Mouse (Mus musculus) neural tube, embryonic 14.5 days (tissue): ENCODE measurements around the gene Lancl1. TPM values are rescaled to one million over a fixed set of nuclear protein-coding genes. Genes with fewer than 3 reads are reported as not detected.

ENCODE experiments used
- ATAC-seq: fragments of 200-750 bp; cut with Nextera tagmentation; 2 replicates; pipeline ENCODE4 v1.8.0; 2017; ENCODE audit warnings: low read depth, mild to moderate bottlenecking, moderate TSS enrichment, moderate library complexity
- H3K27ac ChIP-seq: fragments of 300-500 bp; sonication (generic); 2 replicates; pipeline ENCODE4 v1.5.1; 2014; ENCODE audit warnings: low read depth, mild to moderate bottlenecking, control low read depth, low read length, moderate library complexity, mixed read lengths
- H3K27me3 ChIP-seq: fragments of 300-500 bp; sonication (generic); 2 replicates; pipeline ENCODE4 v1.6.1; 2014; ENCODE audit warnings: low read length; ENCODE audit not compliant: control insufficient read depth, insufficient read depth
- H3K36me3 ChIP-seq: fragments of 300-500 bp; sonication (generic); 2 replicates; pipeline ENCODE4 v1.6.1; 2014; ENCODE audit warnings: low read length, mixed read lengths; ENCODE audit not compliant: control insufficient read depth, insufficient read depth
- H3K4me1 ChIP-seq: fragments of 300-500 bp; sonication (generic); 2 replicates; pipeline ENCODE4 v1.6.1; 2014; ENCODE audit warnings: low read length; ENCODE audit not compliant: control insufficient read depth, insufficient read depth
- H3K4me2 ChIP-seq: fragments of 300-500 bp; sonication (generic); 2 replicates; pipeline ENCODE4 v1.6.1; 2014; ENCODE audit warnings: mild to moderate bottlenecking, low read depth, low read length, control low read depth
- H3K4me3 ChIP-seq: fragments of 300-500 bp; sonication (generic); 2 replicates; pipeline ENCODE4 v1.5.1; 2014; ENCODE audit warnings: low read depth, low read length, control low read depth, mixed read lengths
- H3K9ac ChIP-seq: fragments of 300-500 bp; sonication (generic); replicated peaks from 2 replicates; pipeline ENCODE4 v1.6.1; 2014; ENCODE audit warnings: low read depth, mild to moderate bottlenecking, control low read depth, low read length, mixed read lengths
- H3K9me3 ChIP-seq: fragments of 300-500 bp; sonication (generic); 2 replicates; pipeline ENCODE4 v1.6.1; 2016; ENCODE audit warnings: low read length; ENCODE audit not compliant: control insufficient read depth
- WGBS: fragments of 180-500 bp; shearing (Covaris S2); extraction: QIAGEN DNeasy Blood & Tissue Kit; methylation state at CpG from one replicate; pipeline ENCODE4 v1.1.7; 2014; 5-methylcytosine and 5-hydroxymethylcytosine counted together
- polyA plus RNA-seq: library from polyadenylated mRNA; unstranded; fragments of >200 nt; fragmentation: Nextera tagmentation; extraction: Ambion mirVana; gene quantifications from 2 replicates; pipeline ENCODE4 v1.2.1, GENCODE M21; 2014

The Lancl1 gene
- polyA plus RNA-seq, 1 experiment from 2014 or later = 225 TPM

DNA sequence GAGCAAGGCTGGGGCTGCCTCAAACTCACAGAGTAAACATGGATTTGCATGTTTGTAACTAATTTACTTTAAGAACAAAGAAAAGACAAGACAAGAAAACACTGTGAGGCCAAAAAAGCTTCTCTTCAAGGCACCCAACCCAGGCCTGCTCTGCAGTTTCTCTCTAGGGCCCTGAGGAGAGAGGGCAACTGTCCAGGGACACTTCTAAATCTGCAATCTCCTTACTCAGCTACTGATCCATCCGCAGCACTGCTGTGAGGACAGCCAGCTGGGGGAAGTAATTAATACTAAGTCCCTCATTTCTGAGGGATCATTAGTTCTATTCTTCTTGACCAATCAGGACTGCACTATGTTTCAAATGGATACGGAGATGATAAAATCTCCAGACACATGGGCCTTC lies 12.5 kb downstream of the Lancl1 start:
- Histone ChIP-seq H3K4me3 (no peak overlapping the region), H3K9me3 (no peaks in the 10 kb centered on the region), H3K4me2 (no peak overlapping the region), H3K27ac (no peak overlapping the region), H3K4me1 (no peaks in the 10 kb centered on the region), H3K36me3 (peaks cover 16% of the 10 kb centered on the region), H3K27me3 (no peaks in the 10 kb centered on the region), H3K9ac (no peak overlapping the region)
- ATAC-seq = no peak
- WGBS = 69% methylated on average over 2 of the region's 2 CpGs

DNA sequence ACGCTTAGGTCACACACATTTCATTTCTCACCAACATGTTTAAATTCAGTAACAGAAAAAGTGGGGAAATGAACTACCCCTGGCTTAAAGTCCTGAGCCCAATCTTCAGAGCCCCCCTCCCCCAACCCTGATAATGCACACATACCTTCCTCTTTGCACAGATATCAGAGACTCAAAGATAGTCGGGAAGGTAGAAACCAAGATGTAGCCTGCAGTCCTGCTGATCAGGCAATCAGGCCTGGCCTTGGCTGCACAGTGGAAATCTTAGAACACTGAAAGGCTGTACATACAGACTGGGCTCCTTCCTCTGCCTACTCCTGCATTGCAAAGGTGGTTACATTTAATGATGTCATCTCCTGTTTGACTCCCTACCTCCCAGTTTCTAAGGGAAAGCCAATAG lies 15.9 kb downstream of the Lancl1 start:
- H3K27ac ChIP-seq = no peak overlapping the region
- no peaks in the 10 kb centered on the region for H3K4me1 ChIP-seq
- no peak overlapping the region for H3K4me3 ChIP-seq
- peaks cover 24% of the 10 kb centered on the region; the same call in 1 of the 2 replicates for H3K36me3 ChIP-seq
- no peak for ATAC-seq
- no peaks in the 10 kb centered on the region for H3K9me3 ChIP-seq
- H3K4me2 ChIP-seq = no peak overlapping the region
- 95% methylated on average over 2 of the region's 2 CpGs for WGBS
- H3K27me3 ChIP-seq = no peaks in the 10 kb centered on the region
- no peak overlapping the region for H3K9ac ChIP-seq

DNA sequence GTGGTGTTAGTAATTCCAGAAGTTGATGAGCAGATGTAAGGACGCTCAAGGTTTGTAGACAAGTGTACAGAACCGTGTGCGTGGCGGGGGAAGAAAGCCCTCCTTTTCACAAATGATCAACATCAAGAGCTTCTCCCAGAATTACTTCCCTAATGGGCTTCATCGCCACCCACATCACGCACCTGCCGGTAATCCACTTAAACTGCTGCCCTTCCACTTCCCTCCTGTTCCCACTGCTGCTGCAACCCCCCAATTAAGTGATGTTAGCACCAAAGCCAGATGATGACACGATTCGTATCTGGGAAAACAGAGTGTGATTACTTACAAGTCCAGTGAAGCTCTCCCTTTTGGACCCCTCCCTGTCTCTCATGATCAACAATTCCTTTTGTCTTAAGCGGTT lies 16.6 kb downstream of the Lancl1 start:
- no peaks in the 10 kb centered on the region for H3K9me3 ChIP-seq
- no peaks in the 10 kb centered on the region for H3K27me3 ChIP-seq
- H3K9ac ChIP-seq = no peak overlapping the region
- H3K4me1 ChIP-seq = no peaks in the 10 kb centered on the region
- WGBS = 91% methylated on average over 10 of the region's 10 CpGs
- no peak overlapping the region for H3K27ac ChIP-seq
- no peak overlapping the region for H3K4me3 ChIP-seq
- no peak for ATAC-seq
- H3K36me3 ChIP-seq = peaks cover 22% of the 10 kb centered on the region; the same call in 1 of the 2 replicates
- H3K4me2 ChIP-seq = no peak overlapping the region

DNA sequence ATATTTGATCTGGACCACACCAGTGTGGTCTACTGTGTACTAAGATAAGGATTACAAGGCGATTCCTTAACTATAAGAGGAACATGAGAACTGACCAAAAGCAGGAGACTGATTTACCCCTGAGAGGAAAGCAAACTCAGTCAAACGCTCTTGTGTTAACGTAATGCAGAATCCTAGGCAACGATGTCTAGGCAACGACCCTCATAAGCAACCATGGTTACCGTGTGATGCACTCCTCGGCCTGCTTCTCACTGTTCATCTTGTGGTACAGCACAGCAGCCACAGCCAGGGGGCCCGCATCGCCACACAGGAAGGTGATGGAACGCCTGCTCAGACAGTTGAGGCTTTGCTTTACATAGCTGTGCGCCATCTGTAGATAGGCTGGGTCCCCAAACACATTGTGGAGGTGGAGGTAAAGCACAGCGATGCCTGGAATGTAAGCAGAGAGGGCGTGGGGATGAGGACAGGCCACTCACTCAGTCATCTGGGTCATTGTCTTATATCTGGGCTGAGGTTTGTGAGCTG lies 18.0 kb downstream of the Lancl1 start:
- H3K27me3 ChIP-seq = no peaks in the 10 kb centered on the region
- peaks cover 15% of the 10 kb centered on the region; the same call in 1 of the 2 replicates for H3K36me3 ChIP-seq
- H3K4me3 ChIP-seq = no peak overlapping the region
- no peak overlapping the region for H3K27ac ChIP-seq
- H3K9ac ChIP-seq = no peak overlapping the region
- no peak for ATAC-seq
- no peak overlapping the region for H3K4me2 ChIP-seq
- 81% methylated on average over 13 of the region's 13 CpGs for WGBS
- H3K9me3 ChIP-seq = no peaks in the 10 kb centered on the region
- H3K4me1 ChIP-seq = no peaks in the 10 kb centered on the region

DNA sequence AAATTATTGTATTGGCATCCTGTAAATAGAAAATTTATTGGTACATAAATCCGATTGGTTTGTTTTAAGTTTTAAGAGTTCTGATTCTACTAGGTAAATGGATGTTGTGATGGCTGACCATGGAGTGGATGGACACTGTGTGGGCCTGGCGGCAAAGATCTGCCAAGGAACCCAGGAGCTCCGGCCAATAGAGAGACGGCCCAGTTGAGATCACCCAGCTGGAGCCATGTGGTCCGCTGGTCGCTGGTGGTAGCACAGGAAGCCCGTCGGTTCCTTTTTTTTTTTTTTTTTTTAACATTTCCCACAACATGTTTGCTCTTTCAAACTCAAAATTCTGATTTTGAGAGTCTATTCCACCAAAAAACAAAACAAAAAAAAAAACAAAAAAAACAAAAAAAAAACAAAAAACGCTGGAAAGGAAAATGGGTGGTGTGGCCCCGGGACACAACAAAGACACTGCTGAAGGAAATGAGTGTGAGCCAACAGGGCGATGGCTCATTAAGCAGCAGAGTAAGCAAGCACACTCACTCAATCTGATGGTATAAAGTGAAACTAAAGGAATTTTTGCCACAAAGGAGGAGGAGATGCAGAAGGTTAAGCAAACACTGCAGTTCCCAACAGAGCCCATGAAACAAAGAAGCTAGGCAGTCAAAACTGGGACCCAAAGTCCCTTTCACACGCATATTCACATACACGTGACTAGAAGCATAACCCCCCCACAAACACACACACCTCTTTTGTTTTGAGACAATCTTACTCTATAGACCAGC lies 21.4 kb downstream of the Lancl1 start:
- no peaks in the 10 kb centered on the region for H3K27me3 ChIP-seq
- 91% methylated on average over 13 of the region's 13 CpGs for WGBS
- H3K9me3 ChIP-seq = no peaks in the 10 kb centered on the region
- H3K36me3 ChIP-seq = peaks cover 12% of the 10 kb centered on the region; the same call in 1 of the 2 replicates
- no peak overlapping the region for H3K27ac ChIP-seq
- H3K9ac ChIP-seq = no peak overlapping the region
- H3K4me3 ChIP-seq = no peak overlapping the region
- no peak for ATAC-seq
- no peak overlapping the region for H3K4me2 ChIP-seq
- no peaks in the 10 kb centered on the region for H3K4me1 ChIP-seq

DNA sequence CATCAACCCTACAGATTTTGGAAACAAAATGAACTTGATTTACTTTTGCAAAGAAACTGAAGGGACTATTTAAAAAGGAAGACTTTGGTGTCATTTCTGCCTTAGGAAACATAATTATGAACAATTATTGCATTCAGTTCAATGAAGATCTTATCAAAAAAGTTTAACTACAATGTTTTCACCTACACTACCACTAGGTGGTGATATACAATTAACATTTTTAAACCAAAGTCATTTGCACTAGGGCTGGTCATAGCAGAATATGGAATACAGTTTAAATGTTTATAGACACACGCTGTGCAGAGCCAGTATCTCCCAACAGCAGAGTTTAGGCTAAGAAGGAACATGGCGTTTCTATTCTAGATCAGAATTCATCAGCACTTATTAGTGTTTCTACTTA lies 24.5 kb downstream of the Lancl1 start:
- 73% methylated on average over 2 of the region's 2 CpGs for WGBS
- H3K4me3 ChIP-seq = no peak overlapping the region
- H3K27me3 ChIP-seq = no peaks in the 10 kb centered on the region
- no peaks in the 10 kb centered on the region for H3K9me3 ChIP-seq
- H3K36me3 ChIP-seq = peaks cover 6% of the 10 kb centered on the region; the same call in 1 of the 2 replicates
- no peak overlapping the region for H3K9ac ChIP-seq
- no peak overlapping the region for H3K4me2 ChIP-seq
- no peak overlapping the region for H3K27ac ChIP-seq
- no peaks in the 10 kb centered on the region for H3K4me1 ChIP-seq
- no peak for ATAC-seq

DNA sequence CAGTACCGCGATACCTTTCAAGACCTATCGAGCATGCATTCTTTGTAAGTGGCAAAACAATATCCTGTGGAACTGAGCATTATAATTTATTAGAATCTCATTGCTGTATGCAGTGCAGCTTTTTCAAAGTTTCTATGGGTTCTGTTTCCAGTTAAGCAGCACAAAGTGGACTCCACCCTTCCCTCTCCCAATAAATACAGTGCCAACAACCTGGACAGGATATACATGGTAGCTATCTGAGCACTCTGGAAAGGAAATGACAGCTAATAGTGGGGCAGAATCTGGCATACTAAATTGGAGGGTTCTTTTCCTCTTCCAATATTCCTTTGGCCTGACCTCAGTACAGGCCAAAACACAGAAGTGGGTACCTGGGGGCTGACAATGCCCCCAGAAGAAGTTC lies 28.2 kb downstream of the Lancl1 start:
- no peak overlapping the region for H3K27ac ChIP-seq
- H3K4me2 ChIP-seq = no peak overlapping the region
- no peak overlapping the region for H3K4me3 ChIP-seq
- H3K9me3 ChIP-seq = no peaks in the 10 kb centered on the region
- no peaks in the 10 kb centered on the region for H3K27me3 ChIP-seq
- WGBS = 98% methylated on average over 3 of the region's 3 CpGs
- ATAC-seq = no peak
- no peak overlapping the region for H3K9ac ChIP-seq
- H3K36me3 ChIP-seq = peaks cover 27% of the 10 kb centered on the region
- no peaks in the 10 kb centered on the region for H3K4me1 ChIP-seq

DNA sequence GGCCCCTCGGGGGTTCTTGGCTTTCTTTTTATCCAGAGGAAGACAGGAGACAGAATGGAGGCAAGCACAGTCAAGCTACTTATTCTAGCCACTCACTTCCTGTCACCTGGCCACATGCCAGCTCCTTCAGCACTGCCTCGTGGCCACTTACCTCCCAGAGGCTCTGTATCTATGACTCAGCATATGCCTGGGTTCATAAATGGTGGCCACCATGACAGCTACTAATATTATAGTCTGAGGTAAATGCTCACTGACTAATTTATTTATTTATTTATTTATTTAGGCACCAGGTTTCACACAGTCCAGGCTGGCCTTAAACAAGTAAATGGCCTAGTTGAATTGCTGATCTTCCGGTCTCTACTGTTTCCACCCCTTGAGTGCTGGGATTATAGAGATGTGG lies 35.0 kb downstream of the Lancl1 start:
- no peak overlapping the region for H3K4me2 ChIP-seq
- peak; percentile 56 for ATAC-seq
- no peaks in the 10 kb centered on the region for H3K27me3 ChIP-seq
- H3K4me1 ChIP-seq = no peaks in the 10 kb centered on the region
- no peak overlapping the region for H3K27ac ChIP-seq
- H3K36me3 ChIP-seq = peaks cover 46% of the 10 kb centered on the region
- WGBS = 55% methylated on average over 3 of the region's 3 CpGs
- no peaks in the 10 kb centered on the region for H3K9me3 ChIP-seq
- H3K9ac ChIP-seq = no peak overlapping the region
- no peak overlapping the region for H3K4me3 ChIP-seq

DNA sequence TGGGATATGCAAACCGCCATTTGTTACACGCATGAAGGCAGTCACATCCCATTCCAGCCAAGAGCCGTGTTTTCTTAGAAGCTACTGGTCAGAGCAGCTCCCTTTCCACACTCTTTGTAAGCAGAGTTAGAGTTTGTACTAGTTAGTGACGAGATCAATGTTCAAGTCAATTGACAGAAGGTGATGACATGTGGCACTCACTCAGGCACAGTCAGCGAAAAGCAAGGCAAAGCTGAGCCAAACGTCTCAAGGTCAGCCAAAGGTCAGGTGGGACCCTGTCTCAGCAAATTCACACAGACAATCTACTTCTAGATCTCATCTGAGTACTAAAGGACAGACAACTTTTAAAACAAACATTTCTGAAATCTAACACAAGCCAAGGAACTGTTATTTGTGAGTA lies 36.4 kb downstream of the Lancl1 start:
- H3K4me2 ChIP-seq = no peak overlapping the region
- H3K4me3 ChIP-seq = no peak overlapping the region
- no peak for ATAC-seq
- H3K9ac ChIP-seq = no peak overlapping the region
- no peak overlapping the region for H3K27ac ChIP-seq
- no peaks in the 10 kb centered on the region for H3K9me3 ChIP-seq
- H3K4me1 ChIP-seq = no peaks in the 10 kb centered on the region
- H3K36me3 ChIP-seq = peaks cover 38% of the 10 kb centered on the region
- WGBS = 82% methylated on average over 6 of the region's 6 CpGs
- H3K27me3 ChIP-seq = no peaks in the 10 kb centered on the region
